Comparison of ENCODE assay signal across 8 mouse cellular contexts in genomic region chr7:18909797-18910196, GRCm38 (mm10). TPM values are rescaled to one million over a fixed set of nuclear protein-coding genes. Genes with fewer than 3 reads are reported as not detected.
A peak's percentile ranks its signal among the peaks of the same experiment; 100 is the strongest.
DNase-seq lines count a peak whose midpoint lies in the region; ATAC-seq and TF ChIP-seq lines count a peak whose summit lies in the region.

No protein-coding gene starts in this region.

- WGBS in lung, postnatal 0 days, result 5% methylated on average over 17 of the region's 17 CpGs
- 9% methylated on average over 17 of the region's 17 CpGs for WGBS in limb, embryonic 13.5 days
- WGBS in small intestine, adult 2 months, result 1% methylated on average over 17 of the region's 17 CpGs

- TF ChIP-seq POLR2A in small intestine, adult 2 months (IDR thresholded peaks at IDR 0.05; ENCODE audit: low read depth, low read length), result no peak

- no peaks in the 10 kb centered on the region for H3K9me3 ChIP-seq in lung, postnatal 0 days (ENCODE audit: low read length)
- no peaks in the 10 kb centered on the region for H3K9me3 ChIP-seq in erythroblast, embryonic 14.5 days (ENCODE audit: control insufficient read depth, low read length)
- no peaks in the 10 kb centered on the region for H3K9me3 ChIP-seq in limb, embryonic 13.5 days

- no peak for DNase-seq in lung, postnatal 0 days (ENCODE audit: low spot score)
- no peak for DNase-seq in lung, adult 18-20 months
- no peak for DNase-seq in urinary bladder, adult 2 months (ENCODE audit: low spot score)
- DNase-seq in adrenal gland, adult (ENCODE audit: inconsistent age in 2 of 2, low spot score in 1 of 2), result no peak
- no peak for DNase-seq in cerebellum, postnatal 25 days

- no peaks in the 10 kb centered on the region; the same call in 1 of the 2 replicates for H3K36me3 ChIP-seq in lung, postnatal 0 days (ENCODE audit: insufficient read depth, low read length)
- peaks cover 8% of the 10 kb centered on the region for H3K36me3 ChIP-seq in erythroblast, embryonic 14.5 days (ENCODE audit: control insufficient read depth)
- H3K36me3 ChIP-seq in limb, embryonic 13.5 days, result peaks cover 5% of the 10 kb centered on the region; the same call in 1 of the 2 replicates
- no peaks in the 10 kb centered on the region for H3K36me3 ChIP-seq in small intestine, adult 2 months (ENCODE audit: control insufficient read depth, insufficient read depth, low read length)

- no peaks in the 10 kb centered on the region for H3K27me3 ChIP-seq in lung, postnatal 0 days (replicated peaks; ENCODE audit: insufficient read depth, low read length)
- peaks cover 5% of the 10 kb centered on the region; the same call in 1 of the 2 replicates for H3K27me3 ChIP-seq in erythroblast, embryonic 14.5 days (ENCODE audit: control insufficient read depth)
- H3K27me3 ChIP-seq in limb, embryonic 13.5 days, result no peaks in the 10 kb centered on the region
- H3K27me3 ChIP-seq in small intestine, adult 2 months (ENCODE audit: control insufficient read depth, insufficient read depth, low read length), result no peaks in the 10 kb centered on the region

- peak overlapping the region; percentile 66 for H3K4me3 ChIP-seq in lung, postnatal 0 days (ENCODE audit: low read depth, low read length)
- peak overlapping the region; percentile 78 for H3K4me3 ChIP-seq in erythroblast, embryonic 14.5 days (replicated peaks)
- H3K4me3 ChIP-seq in limb, embryonic 13.5 days, result peak overlapping the region; percentile 76
- H3K4me3 ChIP-seq in small intestine, adult 2 months (ENCODE audit: low read depth, low read length), result peak overlapping the region; percentile 92

- no peak for TF ChIP-seq EP300 in lung, postnatal 0 days (IDR thresholded peaks at IDR 0.05)

- peak; percentile 14; the same call in 1 of the 2 replicates for ATAC-seq in lung, postnatal 0 days
- no peak; the same call in 1 of the 2 replicates for ATAC-seq in limb, embryonic 13.5 days (ENCODE audit: low FRiP score, low read depth)

- H3K4me2 ChIP-seq in lung, postnatal 0 days (replicated peaks; ENCODE audit: low read depth, low read length), result peak overlapping the region; percentile 67
- peak overlapping the region; percentile 77 for H3K4me2 ChIP-seq in limb, embryonic 13.5 days (replicated peaks)

- peaks cover 6% of the 10 kb centered on the region; the same call in 1 of the 2 replicates for H3K4me1 ChIP-seq in lung, postnatal 0 days (ENCODE audit: insufficient read depth, low read depth, low read length)
- H3K4me1 ChIP-seq in erythroblast, embryonic 14.5 days (ENCODE audit: control insufficient read depth), result peaks cover 34% of the 10 kb centered on the region
- H3K4me1 ChIP-seq in limb, embryonic 13.5 days, result peaks cover 17% of the 10 kb centered on the region
- H3K4me1 ChIP-seq in small intestine, adult 2 months (ENCODE audit: control insufficient read depth, insufficient read depth, insufficient read length, low read length), result peaks cover 1% of the 10 kb centered on the region; the same call in 1 of the 2 replicates

- no peak for TF ChIP-seq CTCF in lung, postnatal 0 days (IDR thresholded peaks at IDR 0.05)
- no peak for TF ChIP-seq CTCF in small intestine, adult 2 months (IDR thresholded peaks at IDR 0.05; ENCODE audit: extremely low read depth, insufficient read length, insufficient replicate concordance, low read depth, low read length)

- peak overlapping the region; percentile 56 for H3K9ac ChIP-seq in lung, postnatal 0 days (replicated peaks; ENCODE audit: low read depth)
- peak overlapping the region; percentile 75 for H3K9ac ChIP-seq in limb, embryonic 13.5 days

- H3K27ac ChIP-seq in lung, postnatal 0 days (ENCODE audit: low read length), result no peak overlapping the region
- no peak overlapping the region for H3K27ac ChIP-seq in limb, embryonic 13.5 days
- H3K27ac ChIP-seq in small intestine, adult 2 months (ENCODE audit: insufficient read depth, low read depth, low read length), result no peak overlapping the region

RNA-seq across cellular contexts. Expression of gene Ccdc61, which starts 0.4 kb away (rescaled TPM):
- 17.6 and 19.0 TPM in 2 replicates for polyA plus RNA-seq in lung, postnatal 0 days (2015; fragmentation: Nextera tagmentation; extraction: Ambion mirVana)
- 3.1 and 4.5 TPM in 2 replicates for polyA plus RNA-seq in erythroblast, embryonic 14.5 days (2012)
- polyA plus RNA-seq in limb, embryonic 13.5 days (2015; fragmentation: Nextera tagmentation; extraction: Ambion mirVana), result 32.8 and 34.6 TPM in 2 replicates
- polyA plus RNA-seq in small intestine, adult 2 months (2012; rRNA removed), result 11.1 and 21.4 TPM in 2 replicates
- polyA plus RNA-seq in urinary bladder, adult 2 months (2012; rRNA removed), result 26.9 and 31.4 TPM in 2 replicates

RNA-seq across cellular contexts. Expression of gene Nova2, which starts 15.9 kb away (rescaled TPM):
- 1.1 and 1.2 TPM in 2 replicates for polyA plus RNA-seq in lung, postnatal 0 days (2015; fragmentation: Nextera tagmentation; extraction: Ambion mirVana)
- not detected in 2 replicates for polyA plus RNA-seq in erythroblast, embryonic 14.5 days (2012)
- 0.33 and 0.41 TPM in 2 replicates for polyA plus RNA-seq in limb, embryonic 13.5 days (2015; fragmentation: Nextera tagmentation; extraction: Ambion mirVana)
- 0.41 and 0.55 TPM in 2 replicates for polyA plus RNA-seq in small intestine, adult 2 months (2012; rRNA removed)
- 0.48 and 1.0 TPM in 2 replicates for polyA plus RNA-seq in urinary bladder, adult 2 months (2012; rRNA removed)

RNA-seq across cellular contexts. Expression of gene Pglyrp1, which starts 38.7 kb away (rescaled TPM):
- 45.6 and 51.1 TPM in 2 replicates for polyA plus RNA-seq in lung, postnatal 0 days (2015; fragmentation: Nextera tagmentation; extraction: Ambion mirVana)
- 0.11 and 0.16 TPM in 2 replicates for polyA plus RNA-seq in erythroblast, embryonic 14.5 days (2012)
- 0.74 and 1.0 TPM in 2 replicates for polyA plus RNA-seq in limb, embryonic 13.5 days (2015; fragmentation: Nextera tagmentation; extraction: Ambion mirVana)
- polyA plus RNA-seq in small intestine, adult 2 months (2012; rRNA removed), result 268 and 499 TPM in 2 replicates
- polyA plus RNA-seq in urinary bladder, adult 2 months (2012; rRNA removed), result 3.3 and 3.5 TPM in 2 replicates

Comparison
In these comparisons a context has a peak if more than half of its experiments do, and no peak if none do; other contexts are left out.
1. RNA of gene Pglyrp1, which starts 38.7 kb away (polyA plus RNA-seq): 268 to 499 TPM in small intestine, adult 2 months and 45.6 to 51.1 TPM in lung, postnatal 0 days; 3.3 to 3.5 TPM in urinary bladder, adult 2 months, 0.74 to 1.0 TPM in limb, embryonic 13.5 days and 0.11 to 0.16 TPM in erythroblast, embryonic 14.5 days; every median in the first group is over 10 times any median in the second.
2. Peak in every context shown above with its lines, with median percentiles within 50 percentile points of each other: H3K4me3 ChIP-seq.